Mouse (Mus musculus) intestine, embryonic 14.5 days (tissue): Measurements from ENCODE around the gene Homer3. TPM values are rescaled to one million over a fixed set of nuclear protein-coding genes. Genes with fewer than 3 reads are reported as not detected.

Experiments
- ATAC-seq: fragments of 200-750 bp; cut with Nextera tagmentation; replicated peaks from 2 replicates; pipeline ENCODE4 v1.8.0; 2017; ENCODE audit warnings: low read depth, moderate number of reproducible peaks, moderate TSS enrichment, moderate library complexity; ENCODE audit not compliant: low FRiP score, low TSS enrichment
- DNase-seq: peaks from one replicate; pipeline ENCODE4 v3.0.0-alpha.2; 2018; ENCODE audit warnings: low spot score
- H3K27ac ChIP-seq: fragments of 300-500 bp; sonication (generic); 2 replicates; pipeline ENCODE4 v1.5.1; 2014; ENCODE audit warnings: low read depth, mild to moderate bottlenecking, control low read depth
- H3K27me3 ChIP-seq: fragments of 300-500 bp; sonication (generic); replicated peaks from 2 replicates; pipeline ENCODE4 v1.6.1; 2014; ENCODE audit warnings: low read length, control low read depth; ENCODE audit not compliant: control insufficient read depth, insufficient read depth
- H3K36me3 ChIP-seq: fragments of 300-500 bp; sonication (generic); 2 replicates; pipeline ENCODE4 v1.6.1; 2014; ENCODE audit warnings: low read length, control low read depth; ENCODE audit not compliant: control insufficient read depth, insufficient read depth
- H3K4me1 ChIP-seq: fragments of 300-500 bp; sonication (generic); replicated peaks from 2 replicates; pipeline ENCODE4 v1.6.1; 2014; ENCODE audit warnings: low read length, control low read depth, mixed read lengths; ENCODE audit not compliant: control insufficient read depth, insufficient read depth
- H3K4me2 ChIP-seq: fragments of 300-500 bp; sonication (generic); 2 replicates; pipeline ENCODE4 v1.6.1; 2014; ENCODE audit warnings: low read length
- H3K4me3 ChIP-seq: fragments of 300-500 bp; sonication (generic); 2 replicates; pipeline ENCODE4 v1.5.1; 2014; ENCODE audit warnings: low read depth, low read length, control low read depth, mixed read lengths
- H3K9ac ChIP-seq: fragments of 300-500 bp; sonication (generic); 2 replicates; pipeline ENCODE4 v1.6.1; 2014; ENCODE audit warnings: mild to moderate bottlenecking, low read length
- H3K9me3 ChIP-seq: fragments of 300-500 bp; sonication (generic); 2 replicates; pipeline ENCODE4 v1.6.1; 2016; ENCODE audit warnings: low read length, control low read depth; ENCODE audit not compliant: control insufficient read depth
- WGBS: fragments of 180-500 bp; shearing (Covaris S2); extraction: QIAGEN DNeasy Blood & Tissue Kit; methylation state at CpG from one replicate; pipeline ENCODE4 v1.1.7; 2014; 5-methylcytosine and 5-hydroxymethylcytosine counted together
- polyA plus RNA-seq: library from polyadenylated mRNA; unstranded; fragments of >200 nt; fragmentation: Nextera tagmentation; extraction: Ambion mirVana; gene quantifications from 2 replicates; pipeline ENCODE4 v1.2.1, GENCODE M21; 2014

Homer3 gene
- polyA plus RNA-seq = 33.5 and 34.7 TPM in 2 replicates

- ATAC-seq (peak; percentile 88), DNase-seq (peak; percentile 93)
- H3K4me3 ChIP-seq = peak within 1 kb of the TSS; percentile 59
- no peaks in the 10 kb centered on the region for H3K27me3 ChIP-seq
- WGBS = 2% methylated on average over 34 of the region's 36 CpGs
- peaks cover 12% of the 10 kb centered on the region for H3K4me1 ChIP-seq
- peak within 1 kb of the TSS; percentile 84 for H3K9ac ChIP-seq
- H3K4me2 ChIP-seq = peak within 1 kb of the TSS; percentile 90
- H3K9me3 ChIP-seq = 0 out of 2 replicates have a peak, but pooled peaks cover 4% of the 10 kb centered on the region
- peak within 1 kb of the TSS; percentile 77; the same call in 1 of the 2 replicates for H3K27ac ChIP-seq
- peaks cover 30% of the 10 kb centered on the region for H3K36me3 ChIP-seq
Measured at GRCm38 (mm10) chr8:70282603-70283135, at the start of gene Homer3. Gene Homer3 (plus strand): TSS chr8:70282827.

GRCm38 (mm10) chr8:70233606-70234005 lies 49.0 kb upstream of the Homer3 start:
- DNase-seq (no peak), ATAC-seq (peak; percentile 28)
- 8% methylated on average over 13 of the region's 13 CpGs for WGBS
- peak overlapping the region; percentile 90 for H3K4me2 ChIP-seq
- H3K36me3 ChIP-seq = peaks cover 47% of the 10 kb centered on the region
- H3K27me3 ChIP-seq = no peaks in the 10 kb centered on the region
- H3K27ac ChIP-seq = no peak overlapping the region
- H3K9me3 ChIP-seq = no peaks in the 10 kb centered on the region
- H3K9ac ChIP-seq = peak overlapping the region; percentile 83; the same call in 1 of the 2 replicates
- peak overlapping the region; percentile 87 for H3K4me3 ChIP-seq
- H3K4me1 ChIP-seq = peaks cover 19% of the 10 kb centered on the region

- Histone ChIP-seq H3K4me3 (peak within 1 kb of the TSS; percentile 87), H3K36me3 (peaks cover 48% of the 10 kb centered on the region), H3K9ac (peak within 1 kb of the TSS; percentile 83), H3K4me2 (peak within 1 kb of the TSS; percentile 90), H3K4me1 (peaks cover 19% of the 10 kb centered on the region), H3K27ac (peak within 1 kb of the TSS; percentile 95), H3K9me3 (no peaks in the 10 kb centered on the region), H3K27me3 (no peaks in the 10 kb centered on the region)
- under 1% methylated on average over 67 of the region's 67 CpGs for WGBS
- DNase-seq (peak; percentile 99), ATAC-seq (peak; percentile 93)
Measured at GRCm38 (mm10) chr8:70234080-70234780, 48.4 kb upstream of the Homer3 start, which contains the start of the genes Sugp2 and Armc6. Gene Sugp2 (plus strand): TSS chr8:70234226. Gene Armc6 (minus strand): TSS chr8:70234466.

- Histone ChIP-seq H3K27ac (peak overlapping the region; percentile 95), H3K27me3 (no peaks in the 10 kb centered on the region), H3K36me3 (peaks cover 46% of the 10 kb centered on the region), H3K9me3 (no peaks in the 10 kb centered on the region), H3K4me2 (peak overlapping the region; percentile 84), H3K4me3 (peak overlapping the region; percentile 87), H3K4me1 (peaks cover 19% of the 10 kb centered on the region), H3K9ac (peak overlapping the region; percentile 83)
- ATAC-seq (no peak), DNase-seq (no peak)
- under 1% methylated on average over 15 of the region's 15 CpGs for WGBS
Measured at GRCm38 (mm10) chr8:70234781-70235128, 47.9 kb upstream of the Homer3 start.

GRCm38 (mm10) chr8:70237842-70238241 lies 44.8 kb upstream of the Homer3 start:
- no peak overlapping the region for H3K4me3 ChIP-seq
- ATAC-seq = no peak
- H3K9ac ChIP-seq = no peak overlapping the region
- H3K9me3 ChIP-seq = no peaks in the 10 kb centered on the region
- H3K4me1 ChIP-seq = peaks cover 16% of the 10 kb centered on the region
- H3K27me3 ChIP-seq = no peaks in the 10 kb centered on the region
- 94% methylated on average over 2 of the region's 2 CpGs for WGBS
- no peak overlapping the region for H3K27ac ChIP-seq
- peaks cover 63% of the 10 kb centered on the region for H3K36me3 ChIP-seq
- DNase-seq = no peak
- no peak overlapping the region for H3K4me2 ChIP-seq

GRCm38 (mm10) chr8:70240642-70241041 lies 42.0 kb upstream of the Homer3 start:
- DNase-seq (no peak), ATAC-seq (no peak)
- H3K4me2 ChIP-seq = no peak overlapping the region
- 85% methylated on average over 5 of the region's 5 CpGs for WGBS
- H3K4me1 ChIP-seq = peaks cover 3% of the 10 kb centered on the region
- H3K9ac ChIP-seq = no peak overlapping the region
- H3K27ac ChIP-seq = no peak overlapping the region
- H3K9me3 ChIP-seq = no peaks in the 10 kb centered on the region
- H3K36me3 ChIP-seq = peaks cover 84% of the 10 kb centered on the region
- H3K4me3 ChIP-seq = no peak overlapping the region
- no peaks in the 10 kb centered on the region for H3K27me3 ChIP-seq

- Histone ChIP-seq H3K4me3 (no peak overlapping the region), H3K9me3 (no peaks in the 10 kb centered on the region), H3K4me1 (no peaks in the 10 kb centered on the region), H3K36me3 (peaks cover 90% of the 10 kb centered on the region), H3K4me2 (no peak overlapping the region), H3K27ac (no peak overlapping the region), H3K27me3 (no peaks in the 10 kb centered on the region), H3K9ac (no peak overlapping the region)
- WGBS = 88% methylated on average over 6 of the region's 6 CpGs
- ATAC-seq (no peak), DNase-seq (no peak)
Measured at GRCm38 (mm10) chr8:70246622-70247021, 36.0 kb upstream of the Homer3 start.

GRCm38 (mm10) chr8:70247841-70248240 lies 34.8 kb upstream of the Homer3 start:
- Histone ChIP-seq H3K4me2 (no peak overlapping the region), H3K9ac (no peak overlapping the region), H3K9me3 (no peaks in the 10 kb centered on the region), H3K4me3 (no peak overlapping the region), H3K36me3 (peaks cover 90% of the 10 kb centered on the region), H3K4me1 (no peaks in the 10 kb centered on the region), H3K27ac (no peak overlapping the region), H3K27me3 (no peaks in the 10 kb centered on the region)
- ATAC-seq (no peak), DNase-seq (no peak)
- WGBS = 91% methylated on average over 3 of the region's 3 CpGs
